ENCODE assay signal across 9 mouse cellular contexts in the genomic region with DNA sequence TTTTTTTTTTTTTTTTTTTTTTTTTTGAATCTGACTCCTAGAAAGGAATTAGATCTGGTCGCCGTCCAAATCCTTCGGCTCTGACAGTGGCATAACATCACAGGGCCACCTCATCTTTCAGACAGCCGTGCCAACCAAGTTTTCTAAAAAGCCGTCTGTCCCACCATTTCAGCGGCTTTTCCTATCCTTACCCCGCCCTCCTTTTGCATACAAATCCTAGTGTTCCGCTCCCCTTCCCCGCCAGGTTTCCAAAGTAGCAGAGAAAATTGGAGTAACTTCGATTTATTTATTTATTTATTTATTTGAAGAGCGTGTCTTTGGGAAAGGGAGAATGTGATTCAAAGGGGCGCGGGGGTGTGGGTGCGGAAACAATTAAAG. TPM values are rescaled to one million over a fixed set of nuclear protein-coding genes. Genes with fewer than 3 reads are reported as not detected.
A peak's percentile ranks its signal among the peaks of the same experiment; 100 is the strongest.
DNase-seq lines count a peak whose midpoint lies in the region; ATAC-seq and TF ChIP-seq lines count a peak whose summit lies in the region.
"Had no signal": no experiment of that assay in that cellular context is flagged by ENCODE, and none has a peak within 500 bp of the region (broad histone marks: within the 10 kb centered on the region; RNA-seq: fewer than 3 reads in every experiment).

No protein-coding gene starts in this region.

- no peak for TF ChIP-seq CTCF in liver, embryonic 14.5 days (IDR thresholded peaks at IDR 0.05; ENCODE audit: low read depth)

- peak overlapping the region; percentile 99 for H3K27ac ChIP-seq in heart, embryonic 10.5 days
- H3K27ac ChIP-seq in forebrain, embryonic 16.5 days (ENCODE audit: low read length): peak overlapping the region; percentile 100
- H3K27ac ChIP-seq in liver, embryonic 14.5 days: no peak overlapping the region

- peak overlapping the region; percentile 76 for H3K4me2 ChIP-seq in forebrain, embryonic 16.5 days (ENCODE audit: low read length)
- H3K4me2 ChIP-seq in liver, embryonic 14.5 days (ENCODE audit: low read depth): peak overlapping the region; percentile 77

- no peak for ATAC-seq in forebrain, embryonic 16.5 days
- ATAC-seq in liver, embryonic 14.5 days (ENCODE audit: insufficient read depth): no peak

- peaks cover 10% of the 10 kb centered on the region; the same call in 1 of the 2 replicates for H3K4me1 ChIP-seq in heart, embryonic 10.5 days
- peaks cover 13% of the 10 kb centered on the region for H3K4me1 ChIP-seq in forebrain, embryonic 16.5 days (replicated peaks; ENCODE audit: control insufficient read depth, insufficient read depth, low read length)
- H3K4me1 ChIP-seq in liver, embryonic 14.5 days (replicated peaks; ENCODE audit: control insufficient read depth in 2 of 2, insufficient read depth in 2 of 2, low read length in 1 of 2): 0 out of 4 replicates have a peak, but pooled peaks cover 0 to 2% of the 10 kb centered on the region in 2 experiments

- WGBS in heart, embryonic 10.5 days: 2% methylated on average over 14 of the region's 14 CpGs
- WGBS in forebrain, embryonic 16.5 days: 2% methylated on average over 14 of the region's 14 CpGs
- WGBS in liver, embryonic 14.5 days (ENCODE audit: insufficient replicate concordance): 7% methylated on average over 14 of the region's 14 CpGs

- no peak for TF ChIP-seq EP300 in liver, embryonic 14.5 days (IDR thresholded peaks at IDR 0.05; ENCODE audit: low read depth)

- peak overlapping the region; percentile 97 for H3K4me3 ChIP-seq in heart, embryonic 10.5 days
- peak overlapping the region; percentile 94 for H3K4me3 ChIP-seq in forebrain, embryonic 16.5 days (replicated peaks; ENCODE audit: low read length)
- H3K4me3 ChIP-seq in liver, embryonic 14.5 days (ENCODE audit: insufficient read depth in 1 of 2, low read depth in 2 of 2, low read length in 2 of 2): peak overlapping the region in 1 of 2 experiments; percentile 64; a peak in 2 of 4 replicates

- H3K9ac ChIP-seq in forebrain, embryonic 16.5 days (replicated peaks; ENCODE audit: low read depth, low read length): peak overlapping the region; percentile 100; the same call in 1 of the 2 replicates
- H3K9ac ChIP-seq in liver, embryonic 14.5 days (replicated peaks): no peak overlapping the region

- H3K9me3 ChIP-seq in heart, embryonic 10.5 days: no peaks in the 10 kb centered on the region
- no peaks in the 10 kb centered on the region for H3K9me3 ChIP-seq in forebrain, embryonic 16.5 days (ENCODE audit: control insufficient read depth, low read length)
- no peaks in the 10 kb centered on the region for H3K9me3 ChIP-seq in liver, embryonic 14.5 days (ENCODE audit: control insufficient read depth, low read length)

- no peak for DNase-seq in heart, embryonic 10.5 days (ENCODE audit: low spot score)
- DNase-seq in heart, adult 11 months: no peak
- peak; percentile 47 for DNase-seq in adrenal gland, postnatal 10 days
- DNase-seq in liver, embryonic 14.5 days (ENCODE audit: low read depth in 3 of 3, low spot score in 3 of 3): no peak
- DNase-seq in urinary bladder, adult 2 months (ENCODE audit: low spot score): no peak
- DNase-seq in layer of hippocampus, adult 8-10 months (ENCODE audit: low spot score in 2 of 2): no peak
- no peak for DNase-seq in left cerebral cortex, adult 8-10 months (ENCODE audit: low spot score in 2 of 2)

- H3K27me3 ChIP-seq in heart, embryonic 10.5 days (ENCODE audit: insufficient read depth, poor library complexity, severe bottlenecking): no peaks in the 10 kb centered on the region
- H3K27me3 ChIP-seq in forebrain, embryonic 16.5 days (replicated peaks; ENCODE audit: control insufficient read depth, insufficient read depth, low read length): no peaks in the 10 kb centered on the region
- H3K27me3 ChIP-seq in liver, embryonic 14.5 days (ENCODE audit: control insufficient read depth, insufficient read depth, low read length): peaks cover 46% of the 10 kb centered on the region

- no peaks in the 10 kb centered on the region for H3K36me3 ChIP-seq in heart, embryonic 10.5 days
- no peaks in the 10 kb centered on the region for H3K36me3 ChIP-seq in forebrain, embryonic 16.5 days (ENCODE audit: control insufficient read depth, insufficient read depth)
- H3K36me3 ChIP-seq in liver, embryonic 14.5 days (replicated peaks; ENCODE audit: control insufficient read depth, insufficient read depth, low read depth): no peaks in the 10 kb centered on the region
- H3K36me3 ChIP-seq: G1E had no signal

RNA-seq across cellular contexts. Expression of a gene that starts 0.7 kb away (rescaled TPM):
- polyA plus RNA-seq in heart, embryonic 10.5 days (2016; fragmentation: Nextera tagmentation; extraction: Ambion mirVana): 130 and 173 TPM in 2 replicates
- 10 to 100 TPM; 20.3 to 27.4 TPM for total RNA-seq in adrenal gland, postnatal 10 days (2021)
- 187 and 199 TPM in 2 replicates for polyA plus RNA-seq in forebrain, embryonic 16.5 days (2015; fragmentation: Nextera tagmentation; extraction: Ambion mirVana)
- 0.43 and 0.68 TPM in 2 replicates for polyA plus RNA-seq in liver, embryonic 14.5 days (2012; rRNA removed)
- polyA plus RNA-seq in liver, embryonic 14.5 days (2014; fragmentation: Nextera tagmentation; extraction: Ambion mirVana): 0.67 and 0.80 TPM in 2 replicates
- 4.4 and 4.9 TPM in 2 replicates for polyA plus RNA-seq in urinary bladder, adult 2 months (2012; rRNA removed)
- 10 to 100 TPM; 31.3 to 42.6 (median 36.7) TPM for total RNA-seq in layer of hippocampus, adult 8-10 months (2022)
- 10 to 100 TPM; 33.2 to 42.3 (median 39.0) TPM for total RNA-seq in left cerebral cortex, adult 8-10 months (2022)
- polyA plus RNA-seq: G1E had no signal

Comparison
In these comparisons a context has a peak if more than half of its experiments do, and no peak if none do; other contexts are left out.
1. RNA of a gene that starts 0.7 kb away (polyA plus RNA-seq): 187 to 199 TPM in forebrain, embryonic 16.5 days and 130 to 173 TPM in heart, embryonic 10.5 days; 4.4 to 4.9 TPM in urinary bladder, adult 2 months and 0.43 to 0.80 TPM in liver, embryonic 14.5 days; every median in the first group is over 10 times any median in the second.